ENCODE assay signal across 8 mouse cellular contexts in the genomic region with DNA sequence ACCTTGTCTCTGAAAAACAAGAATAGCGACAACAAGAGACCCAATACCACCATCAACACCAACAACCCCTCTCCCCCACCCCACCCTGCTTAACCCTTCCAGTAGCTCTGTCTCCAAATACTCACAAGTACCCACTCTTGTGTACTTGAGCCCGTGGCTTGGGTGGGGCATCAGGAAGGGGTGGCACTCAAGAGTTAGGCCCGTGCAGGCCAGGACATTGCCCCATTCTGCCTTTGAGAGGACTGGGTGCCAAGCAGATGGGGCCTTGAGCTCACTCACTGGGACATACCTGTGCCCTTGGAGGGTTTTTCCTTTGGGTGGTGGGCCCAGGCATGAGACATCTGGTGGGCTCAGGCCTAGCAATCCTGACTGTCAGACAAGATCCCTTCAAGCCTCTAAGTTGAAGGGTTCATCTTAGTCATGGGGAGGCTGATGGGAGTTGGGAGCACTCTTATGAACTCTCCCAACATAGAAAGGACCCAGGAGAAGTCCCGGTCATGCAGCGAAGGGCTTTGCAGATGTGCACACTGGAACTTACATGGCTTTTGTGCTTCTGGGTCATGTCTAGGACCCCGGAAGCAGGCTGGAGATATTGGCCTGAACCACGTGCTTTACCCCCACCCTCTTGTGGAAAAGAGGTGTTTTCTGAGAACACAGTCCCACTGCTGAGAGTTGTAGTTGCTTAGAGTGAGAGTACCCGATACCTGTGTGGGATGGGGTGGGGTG. TPM values are rescaled to one million over a fixed set of nuclear protein-coding genes. Genes with fewer than 3 reads are reported as not detected.
DNase-seq lines count a peak whose midpoint lies in the region; ATAC-seq and TF ChIP-seq lines count a peak whose summit lies in the region.

No protein-coding gene starts in this region.

- 0 out of 2 replicates have a peak overlapping the region, but pooled peaks have one; percentile 37 for H3K9ac ChIP-seq in hindbrain, postnatal 0 days (replicated peaks; ENCODE audit: low read length)
- peak overlapping the region; percentile 77 for H3K9ac ChIP-seq in midbrain, embryonic 11.5 days (ENCODE audit: low read length)

- no peaks in the 10 kb centered on the region for H3K9me3 ChIP-seq in heart, embryonic 10.5 days
- no peaks in the 10 kb centered on the region for H3K9me3 ChIP-seq in hindbrain, postnatal 0 days (ENCODE audit: low read length)
- no peaks in the 10 kb centered on the region for H3K9me3 ChIP-seq in midbrain, embryonic 11.5 days (ENCODE audit: control insufficient read depth, low read length)

- no peaks in the 10 kb centered on the region for H3K27me3 ChIP-seq in heart, embryonic 10.5 days (ENCODE audit: insufficient read depth, poor library complexity, severe bottlenecking)
- no peaks in the 10 kb centered on the region for H3K27me3 ChIP-seq in hindbrain, postnatal 0 days (ENCODE audit: insufficient read depth, low read length)
- H3K27me3 ChIP-seq in midbrain, embryonic 11.5 days (ENCODE audit: control insufficient read depth, insufficient read depth, low read length) = no peaks in the 10 kb centered on the region

- TF ChIP-seq CTCF in hindbrain, postnatal 0 days (IDR thresholded peaks at IDR 0.05; ENCODE audit: low read depth) = no peak

- H3K36me3 ChIP-seq in heart, embryonic 10.5 days = peaks cover 53% of the 10 kb centered on the region
- peaks cover 5% of the 10 kb centered on the region; the same call in 1 of the 2 replicates for H3K36me3 ChIP-seq in hindbrain, postnatal 0 days (ENCODE audit: insufficient read depth, low read length)
- H3K36me3 ChIP-seq in midbrain, embryonic 11.5 days (ENCODE audit: control insufficient read depth, insufficient read depth, low read length) = 0 out of 2 replicates have a peak, but pooled peaks cover 2% of the 10 kb centered on the region

- peak overlapping the region; percentile 85 for H3K4me2 ChIP-seq in hindbrain, postnatal 0 days (ENCODE audit: low read depth, low read length)
- H3K4me2 ChIP-seq in midbrain, embryonic 11.5 days = peak overlapping the region; percentile 81

- peaks cover 81% of the 10 kb centered on the region for H3K4me1 ChIP-seq in heart, embryonic 10.5 days
- peaks cover 55% of the 10 kb centered on the region for H3K4me1 ChIP-seq in brown adipose tissue, adult 24 weeks (ENCODE audit: control insufficient read depth, insufficient read depth, insufficient read length, low read length)
- H3K4me1 ChIP-seq in hindbrain, postnatal 0 days (ENCODE audit: insufficient read depth, low read length) = peaks cover 55% of the 10 kb centered on the region
- H3K4me1 ChIP-seq in midbrain, embryonic 11.5 days (ENCODE audit: control insufficient read depth, insufficient read depth, low read length) = peaks cover 52% of the 10 kb centered on the region

- H3K4me3 ChIP-seq in heart, embryonic 10.5 days = peak overlapping the region; percentile 94
- H3K4me3 ChIP-seq in brown adipose tissue, adult 24 weeks (ENCODE audit: insufficient read depth, low read depth, low read length) = peak overlapping the region; percentile 80
- peak overlapping the region; percentile 89 for H3K4me3 ChIP-seq in hindbrain, postnatal 0 days (ENCODE audit: low read length)
- H3K4me3 ChIP-seq in midbrain, embryonic 11.5 days (ENCODE audit: low read depth, low read length) = peak overlapping the region; percentile 25

- DNase-seq in heart, embryonic 10.5 days (ENCODE audit: low spot score) = no peak
- DNase-seq in heart, adult 18-20 months = no peak
- no peak for DNase-seq in hindbrain, postnatal 0 days (ENCODE audit: low spot score)
- no peak for DNase-seq in midbrain, embryonic 11.5 days (ENCODE audit: low spot score, missing footprints)
- no peak for DNase-seq in c-Kit-positive CD71-positive TER-119-positive erythroid progenitor cells, embryonic 14.5 days (ENCODE audit: low spot score)
- DNase-seq in cerebellum, adult 18-20 months = no peak
- no peak for DNase-seq in layer of hippocampus, postnatal 14 days (ENCODE audit: low spot score in 2 of 2)

- H3K27ac ChIP-seq in heart, embryonic 10.5 days = peak overlapping the region; percentile 63
- peak overlapping the region; percentile 85 for H3K27ac ChIP-seq in brown adipose tissue, adult 24 weeks (replicated peaks; ENCODE audit: low read depth, low read length)
- 0 out of 2 replicates have a peak overlapping the region, but pooled peaks have one; percentile 2 for H3K27ac ChIP-seq in hindbrain, postnatal 0 days
- H3K27ac ChIP-seq in midbrain, embryonic 11.5 days (ENCODE audit: low read depth, low read length) = peak overlapping the region; percentile 96; the same call in 1 of the 2 replicates

- ATAC-seq in hindbrain, postnatal 0 days = no peak
- no peak for ATAC-seq in midbrain, embryonic 11.5 days (ENCODE audit: low FRiP score)

- WGBS in heart, embryonic 10.5 days = 81% methylated on average over 8 of the region's 8 CpGs
- WGBS in hindbrain, postnatal 0 days = 61% methylated on average over 8 of the region's 8 CpGs
- 79% methylated on average over 8 of the region's 8 CpGs for WGBS in midbrain, embryonic 11.5 days

RNA-seq across cellular contexts. Expression of a gene that starts 4.3 kb away (rescaled TPM):
- 17.6 and 22.0 TPM in 2 replicates for polyA plus RNA-seq in heart, embryonic 10.5 days (2016; fragmentation: Nextera tagmentation; extraction: Ambion mirVana)
- total RNA-seq in heart, adult 18-20 months (2021) = 10 to 100 TPM; 33.9 to 38.8 TPM
- 12.4 and 17.4 TPM in 2 replicates for polyA plus RNA-seq in brown adipose tissue, adult 24 weeks (2012; ENCODE audit: insufficient read depth, insufficient read length, missing spikeins)
- total RNA-seq in hindbrain, postnatal 0 days (2014; rRNA removed) = 108 and 115 TPM in 2 replicates
- 28.8 and 29.7 TPM in 2 replicates for polyA plus RNA-seq in hindbrain, postnatal 0 days (2015; fragmentation: Nextera tagmentation; extraction: Ambion mirVana)
- polyA plus RNA-seq in midbrain, embryonic 11.5 days (2014; fragmentation: Nextera tagmentation; extraction: Ambion mirVana) = 28.6 and 31.7 TPM in 2 replicates
- total RNA-seq in layer of hippocampus, postnatal 14 days (2021) = 100 to 1,000 TPM in 1 of 2 experiments, 10 to 100 TPM in 1; 98.9 to 110 TPM

Comparison
In these comparisons a context has a peak if more than half of its experiments do, and no peak if none do; other contexts are left out.
1. H3K27ac ChIP-seq: peak in every context shown above with its lines; median percentile 96 in midbrain, embryonic 11.5 days; 85 in brown adipose tissue, adult 24 weeks; 63 in heart, embryonic 10.5 days; 2 in hindbrain, postnatal 0 days.
2. H3K4me3 ChIP-seq: peak in every context shown above with its lines; median percentile 94 in heart, embryonic 10.5 days; 89 in hindbrain, postnatal 0 days; 80 in brown adipose tissue, adult 24 weeks; 25 in midbrain, embryonic 11.5 days.